Mouse (Mus musculus): Measurements from ENCODE around the gene Dnah2. TPM values are rescaled to one million over a fixed set of nuclear protein-coding genes. Genes with fewer than 3 reads are reported as not detected.

Dnah2 gene
- polyA plus RNA-seq, 1 experiment: not detected

DNA sequence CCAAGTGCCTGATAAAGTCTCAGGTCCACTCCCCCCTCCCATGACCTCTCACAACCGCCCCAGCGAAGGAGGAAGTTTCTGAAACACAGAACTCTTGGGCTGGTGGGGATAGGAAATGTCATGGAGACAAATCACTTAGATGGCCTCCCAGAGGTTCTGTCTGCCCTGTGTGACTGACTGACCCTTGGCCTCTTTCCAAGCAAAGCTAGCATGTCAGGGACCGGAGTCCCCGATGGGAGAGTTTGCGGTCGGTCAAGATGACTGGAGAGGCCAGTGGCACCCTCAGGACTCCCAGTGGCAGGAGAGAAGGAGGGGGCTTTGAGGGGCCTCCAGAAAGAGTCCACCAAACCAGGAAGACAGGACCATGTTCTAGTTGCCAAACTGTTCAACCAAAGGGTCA, 9.8 kb upstream of the Dnah2 start:
- no peak for TF ChIP-seq GATA1 (IDR thresholded peaks at IDR 0.05; ENCODE audit: low read length)
- no peak for TF ChIP-seq TAL1 (IDR thresholded peaks at IDR 0.05; ENCODE audit: low read length)
- H3K4me3 ChIP-seq (replicated peaks): no peak overlapping the region
- peaks cover 59% of the 10 kb centered on the region for H3K27me3 ChIP-seq (ENCODE audit: control insufficient read depth)
- no peaks in the 10 kb centered on the region; the same call in 1 of the 2 replicates for H3K9me3 ChIP-seq (ENCODE audit: control insufficient read depth, low read length)
- peaks cover 33% of the 10 kb centered on the region for H3K36me3 ChIP-seq (ENCODE audit: control insufficient read depth)
- peaks cover 8% of the 10 kb centered on the region for H3K4me1 ChIP-seq (ENCODE audit: control insufficient read depth)

DNA sequence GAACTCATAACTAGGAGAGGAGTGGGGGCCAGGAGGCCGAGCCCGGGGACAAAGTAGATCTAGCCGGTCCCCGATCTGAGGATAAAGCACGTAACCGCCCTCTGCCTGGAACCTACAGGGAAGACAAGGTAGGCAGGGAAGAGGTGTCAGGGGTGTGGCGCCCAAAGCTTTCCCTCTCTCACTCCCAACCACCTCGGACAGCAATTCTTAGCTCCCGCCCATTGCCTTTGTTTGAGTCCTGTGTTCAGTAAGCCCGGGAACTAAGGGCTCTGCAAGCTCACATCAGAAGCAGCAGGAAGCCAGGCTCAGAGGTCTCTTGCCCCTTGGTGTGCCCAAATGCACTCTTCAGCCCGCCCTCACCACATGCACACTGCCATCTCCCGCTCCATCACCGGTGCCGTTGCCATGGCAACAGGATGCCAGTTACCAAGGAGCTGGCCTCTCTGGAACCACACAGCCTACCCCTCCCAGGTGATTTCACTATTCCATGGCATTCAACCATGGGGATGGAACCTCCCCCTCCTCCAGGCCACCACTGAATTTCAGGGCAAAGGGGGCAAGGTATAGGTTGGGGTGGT, 8.6 kb upstream of the Dnah2 start:
- peaks cover 5% of the 10 kb centered on the region for H3K4me1 ChIP-seq (ENCODE audit: control insufficient read depth)
- TF ChIP-seq GATA1 (IDR thresholded peaks at IDR 0.05; ENCODE audit: low read length) (no peak), TAL1 (IDR thresholded peaks at IDR 0.05; ENCODE audit: low read length) (no peak)

DNA sequence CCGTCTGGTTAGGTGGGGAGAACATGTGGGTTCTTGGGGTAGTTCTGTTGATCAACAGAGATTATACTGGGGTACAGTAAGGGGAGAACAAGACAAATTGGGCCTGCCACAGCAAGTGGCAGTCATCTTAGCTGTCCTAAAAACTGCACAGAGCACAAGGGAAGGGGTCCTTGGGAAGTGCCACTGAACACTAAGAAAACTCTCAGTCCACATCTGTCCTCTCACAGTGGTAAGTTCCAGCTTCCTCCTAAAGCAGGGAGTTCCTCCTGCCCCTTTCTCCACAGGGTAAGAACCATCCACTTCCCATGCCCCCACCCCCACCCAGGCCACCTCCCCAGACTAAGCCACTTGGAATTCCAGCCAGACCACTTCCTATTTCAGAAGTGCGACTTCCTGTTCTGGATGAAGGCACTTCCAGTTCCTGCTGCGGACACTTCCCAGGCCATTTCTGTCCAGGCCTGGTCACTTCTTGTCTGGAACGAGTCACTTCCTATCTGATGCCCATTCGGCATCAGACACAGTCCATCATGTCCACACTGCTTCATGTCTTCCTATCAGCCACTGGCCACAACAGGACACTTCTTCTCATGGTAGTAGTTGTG, 5.7 kb upstream of the Dnah2 start:
- no peak overlapping the region for H3K4me3 ChIP-seq (replicated peaks)
- H3K27me3 ChIP-seq (ENCODE audit: control insufficient read depth): peaks cover 66% of the 10 kb centered on the region
- H3K4me1 ChIP-seq (ENCODE audit: control insufficient read depth): peaks cover 2% of the 10 kb centered on the region; the same call in 1 of the 2 replicates
- no peak for TF ChIP-seq GATA1 (IDR thresholded peaks at IDR 0.05; ENCODE audit: low read length)
- TF ChIP-seq TAL1 (IDR thresholded peaks at IDR 0.05; ENCODE audit: low read length): no peak
- H3K36me3 ChIP-seq (ENCODE audit: control insufficient read depth): no peaks in the 10 kb centered on the region
- no peaks in the 10 kb centered on the region for H3K9me3 ChIP-seq (ENCODE audit: control insufficient read depth, low read length)

More for the DNA sequence above, 8.6 kb upstream of the Dnah2 start:
- Histone ChIP-seq H3K27me3 (ENCODE audit: control insufficient read depth) (peaks cover 71% of the 10 kb centered on the region), H3K4me3 (replicated peaks) (no peak overlapping the region), H3K9me3 (ENCODE audit: control insufficient read depth, low read length) (no peaks in the 10 kb centered on the region; the same call in 1 of the 2 replicates), H3K36me3 (ENCODE audit: control insufficient read depth) (peaks cover 20% of the 10 kb centered on the region)

DNA sequence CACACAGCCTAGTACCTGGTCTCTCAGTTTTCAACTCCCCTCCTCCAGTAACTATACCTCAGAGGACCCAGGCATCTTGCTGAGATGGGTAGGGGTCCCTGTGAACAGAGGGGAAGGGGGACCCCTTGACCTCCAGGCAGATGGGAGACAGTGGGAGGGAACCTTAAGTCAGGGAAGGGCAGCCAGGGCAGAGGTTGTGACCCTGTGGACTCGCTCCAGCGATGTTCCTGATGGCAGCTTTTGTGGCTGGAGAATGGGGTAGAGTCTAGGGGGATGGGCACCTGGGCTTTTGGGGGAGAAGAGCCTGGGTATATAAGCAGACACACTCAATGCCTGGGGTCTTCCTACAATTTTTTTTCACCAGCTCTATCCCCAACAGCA, 4.4 kb upstream of the Dnah2 start:
- TF ChIP-seq TAL1 (IDR thresholded peaks at IDR 0.05; ENCODE audit: low read length): no peak
- no peak for TF ChIP-seq GATA1 (IDR thresholded peaks at IDR 0.05; ENCODE audit: low read length)
- H3K27me3 ChIP-seq (ENCODE audit: control insufficient read depth): peaks cover 66% of the 10 kb centered on the region
- H3K9me3 ChIP-seq (ENCODE audit: control insufficient read depth, low read length): no peaks in the 10 kb centered on the region
- no peak overlapping the region for H3K4me3 ChIP-seq (replicated peaks)
- H3K36me3 ChIP-seq (ENCODE audit: control insufficient read depth): no peaks in the 10 kb centered on the region
- H3K4me1 ChIP-seq (ENCODE audit: control insufficient read depth): no peaks in the 10 kb centered on the region

DNA sequence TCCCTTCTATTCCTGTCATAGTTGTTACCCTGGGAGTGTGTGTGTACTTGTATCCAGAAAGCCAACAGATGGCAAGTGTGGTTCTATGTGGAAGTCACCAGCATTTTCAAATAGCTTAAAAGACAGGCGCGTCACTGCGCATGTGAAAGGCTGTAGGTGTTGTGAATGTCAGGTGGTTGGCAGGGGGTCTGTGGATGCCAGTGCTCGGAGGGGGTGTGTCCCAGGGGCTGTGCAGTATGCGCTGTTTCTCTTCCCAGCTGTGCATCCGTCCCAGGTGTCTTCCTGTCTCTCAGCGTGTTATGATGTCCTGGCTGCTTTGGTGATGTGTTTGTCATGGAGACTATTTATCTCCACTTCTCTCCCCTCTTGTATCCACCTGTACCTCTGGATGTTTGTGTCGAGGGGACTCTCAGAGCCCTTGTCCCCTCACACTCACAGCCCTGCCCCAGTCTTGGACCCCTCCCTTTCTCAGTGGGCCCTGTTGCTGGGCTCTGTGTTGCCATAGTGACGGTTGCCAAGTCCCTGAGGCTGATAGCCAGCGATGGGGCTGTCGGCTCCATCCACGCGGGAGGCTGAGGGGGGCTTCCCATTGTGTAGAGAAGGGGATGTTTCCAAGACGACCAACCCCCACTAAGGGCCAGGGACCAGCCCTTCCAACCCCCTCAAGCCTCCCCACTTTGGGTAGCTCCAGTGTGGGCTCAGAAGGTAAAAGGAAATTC, 3.9 kb upstream of the Dnah2 start:
- Histone ChIP-seq H3K36me3 (ENCODE audit: control insufficient read depth) (no peaks in the 10 kb centered on the region), H3K4me1 (ENCODE audit: control insufficient read depth) (peaks cover under 1% of the 10 kb centered on the region), H3K9me3 (ENCODE audit: control insufficient read depth, low read length) (no peaks in the 10 kb centered on the region), H3K4me3 (replicated peaks) (no peak overlapping the region), H3K27me3 (ENCODE audit: control insufficient read depth) (peaks cover 66% of the 10 kb centered on the region)
- TF ChIP-seq GATA1 (IDR thresholded peaks at IDR 0.05; ENCODE audit: low read length) (no peak), TAL1 (IDR thresholded peaks at IDR 0.05; ENCODE audit: low read length) (no peak)

DNA sequence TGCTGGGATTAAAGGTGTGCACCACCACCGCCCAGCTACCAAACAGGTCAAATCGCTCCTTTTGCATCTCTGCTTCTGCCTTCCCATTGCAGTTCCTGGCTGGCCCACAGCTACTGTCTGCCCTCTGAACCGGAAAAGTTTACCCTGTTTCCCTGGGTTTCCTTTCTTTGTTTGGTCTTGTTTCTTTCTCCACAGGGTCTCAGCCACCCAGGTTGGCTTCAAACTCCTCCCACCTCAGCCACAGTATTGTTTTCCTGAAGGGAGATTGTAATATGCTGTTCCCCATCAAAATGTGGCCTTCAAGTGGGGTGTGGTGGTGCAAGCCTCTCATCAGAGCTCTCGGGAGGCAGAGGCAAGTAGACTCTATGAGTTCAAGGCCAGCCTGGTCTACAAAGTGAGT, 2.4 kb upstream of the Dnah2 start:
- Histone ChIP-seq H3K4me3 (replicated peaks) (no peak overlapping the region), H3K4me1 (ENCODE audit: control insufficient read depth) (peaks cover 15% of the 10 kb centered on the region), H3K36me3 (ENCODE audit: control insufficient read depth) (no peaks in the 10 kb centered on the region), H3K9me3 (ENCODE audit: control insufficient read depth, low read length) (no peaks in the 10 kb centered on the region), H3K27me3 (ENCODE audit: control insufficient read depth) (peaks cover 69% of the 10 kb centered on the region)
- no peak for TF ChIP-seq GATA1 (IDR thresholded peaks at IDR 0.05; ENCODE audit: low read length)
- TF ChIP-seq TAL1 (IDR thresholded peaks at IDR 0.05; ENCODE audit: low read length): no peak

DNA sequence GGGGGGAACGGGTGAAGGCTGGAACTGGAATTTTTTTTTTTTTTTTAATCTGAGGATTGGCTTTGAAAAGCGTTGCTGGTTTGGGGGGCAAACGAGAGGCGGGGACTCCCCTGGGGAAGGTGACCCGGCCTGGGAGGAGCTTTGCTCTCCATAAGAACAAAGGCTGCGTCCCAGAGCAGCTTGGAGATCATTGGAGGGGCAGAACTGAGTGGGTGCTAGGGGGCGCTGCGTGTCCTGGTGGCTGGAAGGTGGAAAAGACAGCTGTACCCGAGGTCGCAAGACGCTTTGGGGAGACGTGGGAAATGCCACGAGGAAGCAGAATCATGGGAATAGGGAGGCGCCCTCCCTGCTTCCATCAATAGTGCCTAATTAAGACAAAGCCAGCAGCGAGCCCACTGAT, 1.8 kb downstream of the Dnah2 start:
- no peaks in the 10 kb centered on the region for H3K9me3 ChIP-seq (ENCODE audit: control insufficient read depth, low read length)
- H3K4me3 ChIP-seq (replicated peaks): peak overlapping the region; percentile 16
- peaks cover 19% of the 10 kb centered on the region for H3K4me1 ChIP-seq (ENCODE audit: control insufficient read depth)
- TF ChIP-seq GATA1 (IDR thresholded peaks at IDR 0.05; ENCODE audit: low read length) (no peak), TAL1 (IDR thresholded peaks at IDR 0.05; ENCODE audit: low read length) (no peak)
- H3K36me3 ChIP-seq (ENCODE audit: control insufficient read depth): no peaks in the 10 kb centered on the region
- peaks cover 64% of the 10 kb centered on the region for H3K27me3 ChIP-seq (ENCODE audit: control insufficient read depth)

DNA sequence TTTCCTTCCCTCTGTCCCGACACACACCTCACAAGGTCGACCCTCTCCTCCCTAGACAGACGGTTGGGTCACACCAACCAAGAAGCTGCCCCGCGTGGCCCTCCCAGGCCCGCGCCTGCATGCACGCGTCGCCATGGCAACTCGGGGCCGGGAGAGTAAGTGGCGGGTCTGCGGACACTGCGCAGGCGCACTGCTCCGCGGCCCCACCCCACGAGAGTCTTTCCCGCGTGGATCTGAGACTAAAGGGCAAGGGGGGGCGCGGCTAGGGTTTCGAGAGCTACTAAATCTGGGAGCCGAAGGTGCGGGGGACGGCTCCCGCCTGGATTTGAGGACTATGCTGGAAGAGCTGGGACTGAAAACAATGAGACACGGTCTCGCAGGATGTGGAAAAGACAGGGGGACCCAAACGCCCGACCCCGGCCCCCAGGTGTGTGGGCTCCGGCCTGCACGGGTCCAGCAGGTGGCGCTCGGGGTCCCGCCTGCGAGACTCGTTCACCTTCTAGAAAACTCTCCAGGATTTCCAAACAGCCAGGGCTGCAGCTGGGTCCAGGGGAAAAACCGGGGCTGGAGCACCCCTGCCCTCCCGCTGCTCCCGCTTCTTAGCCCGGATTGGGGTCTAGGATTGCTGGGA, 2.4 kb downstream of the Dnah2 start:
- no peaks in the 10 kb centered on the region for H3K9me3 ChIP-seq (ENCODE audit: control insufficient read depth, low read length)
- H3K36me3 ChIP-seq (ENCODE audit: control insufficient read depth): no peaks in the 10 kb centered on the region
- H3K27me3 ChIP-seq (ENCODE audit: control insufficient read depth): peaks cover 61% of the 10 kb centered on the region
- H3K4me3 ChIP-seq (replicated peaks): peak overlapping the region; percentile 47
- H3K4me1 ChIP-seq (ENCODE audit: control insufficient read depth): peaks cover 19% of the 10 kb centered on the region
- TF ChIP-seq TAL1 (IDR thresholded peaks at IDR 0.05; ENCODE audit: low read length): no peak

DNA sequence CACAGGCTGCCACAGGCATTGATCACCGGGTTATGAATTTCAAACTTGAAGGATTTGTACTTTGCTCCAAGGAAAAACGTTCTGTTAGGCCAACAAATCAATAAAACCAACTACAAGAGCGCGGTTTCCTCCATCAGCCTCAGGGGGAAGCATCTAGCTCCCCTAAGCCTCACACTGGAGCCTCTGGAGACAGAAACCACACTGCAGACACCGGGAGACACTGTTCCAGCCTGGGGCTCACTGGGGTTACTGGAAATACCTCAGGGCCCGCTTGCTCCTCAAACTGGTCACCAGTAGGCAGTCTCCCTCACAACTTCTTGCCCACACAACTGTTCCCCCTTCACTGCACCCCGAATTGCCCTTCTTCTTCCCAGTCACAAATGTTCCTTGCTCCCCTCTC, 3.0 kb downstream of the Dnah2 start:
- H3K9me3 ChIP-seq (ENCODE audit: control insufficient read depth, low read length): no peaks in the 10 kb centered on the region
- TF ChIP-seq GATA1 (IDR thresholded peaks at IDR 0.05; ENCODE audit: low read length) (no peak), TAL1 (IDR thresholded peaks at IDR 0.05; ENCODE audit: low read length) (no peak)
- H3K4me1 ChIP-seq (ENCODE audit: control insufficient read depth): peaks cover 19% of the 10 kb centered on the region
- no peaks in the 10 kb centered on the region for H3K36me3 ChIP-seq (ENCODE audit: control insufficient read depth)
- no peak overlapping the region for H3K4me3 ChIP-seq (replicated peaks)
- peaks cover 57% of the 10 kb centered on the region for H3K27me3 ChIP-seq (ENCODE audit: control insufficient read depth)
